ENCODE assay signal across 8 mouse cellular contexts in the genomic region with DNA sequence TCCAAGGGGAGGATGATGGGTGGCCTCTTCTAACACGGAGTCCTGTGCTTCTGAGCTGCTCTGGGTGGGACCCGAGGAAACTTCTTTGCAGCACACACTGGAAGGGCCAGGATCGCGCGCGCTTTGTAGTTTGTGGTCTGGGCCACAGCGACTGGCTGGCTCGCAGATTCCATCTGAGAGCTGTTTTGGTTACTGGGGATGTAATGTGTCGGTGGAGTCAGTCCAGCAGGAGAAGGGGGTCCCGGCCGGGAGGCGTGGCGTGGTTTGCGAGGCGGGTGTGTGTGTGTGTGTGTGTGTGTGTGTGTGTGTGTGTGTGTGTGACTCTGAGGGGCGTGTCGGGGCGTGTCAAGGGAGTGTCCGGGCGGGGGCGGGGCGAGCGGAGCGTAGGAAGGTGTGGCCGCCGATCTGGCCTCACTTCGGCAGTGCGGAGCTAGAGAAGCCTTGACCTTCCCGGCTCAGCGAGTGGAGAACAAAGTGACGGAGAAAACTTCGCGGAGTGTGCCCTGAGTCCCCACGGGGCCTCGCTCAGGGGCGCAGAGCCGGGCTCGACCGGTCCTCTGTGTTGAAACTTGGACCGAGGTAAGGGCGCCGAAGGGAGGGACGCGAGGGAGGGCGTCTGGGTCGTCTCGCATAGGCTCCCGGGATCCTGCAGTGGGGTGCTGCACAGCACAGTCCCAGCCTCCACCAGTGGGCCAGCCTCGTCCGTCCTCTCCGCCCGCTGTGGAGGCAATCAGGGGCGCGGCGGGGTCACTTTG. TPM values are rescaled to one million over a fixed set of nuclear protein-coding genes. Genes with fewer than 3 reads are reported as not detected.
A peak's percentile ranks its signal among the peaks of the same experiment; 100 is the strongest.
DNase-seq lines count a peak whose midpoint lies in the region; ATAC-seq and TF ChIP-seq lines count a peak whose summit lies in the region.

Tiam2 (plus strand) TSS at position 426 of the 755 bp plus-strand sequence.

- no peaks in the 10 kb centered on the region for H3K9me3 ChIP-seq in intestine, embryonic 14.5 days (ENCODE audit: control insufficient read depth, low read length)
- no peaks in the 10 kb centered on the region for H3K9me3 ChIP-seq in limb, embryonic 14.5 days (ENCODE audit: control insufficient read depth, low read length)
- no peaks in the 10 kb centered on the region for H3K9me3 ChIP-seq in midbrain, embryonic 14.5 days (ENCODE audit: control insufficient read depth, low read length)

- peak; percentile 37 to 38 for DNase-seq in cerebellum, adult 2 months
- DNase-seq in brain, adult 2 months (ENCODE audit: low read depth, low spot score) = peak; percentile 54
- DNase-seq in gastrocnemius, adult 2 months = peak; percentile 64
- DNase-seq in intestine, embryonic 14.5 days (ENCODE audit: low spot score) = peak; percentile 84
- DNase-seq in limb, embryonic 14.5 days (ENCODE audit: low spot score) = peak; percentile 71
- peak; percentile 51 for DNase-seq in midbrain, embryonic 14.5 days
- DNase-seq in testis, postnatal 10 days (ENCODE audit: low spot score) = peak; percentile 84

- H3K9ac ChIP-seq in intestine, embryonic 14.5 days (ENCODE audit: low read length) = peak within 1 kb of the TSS; percentile 61
- H3K9ac ChIP-seq in limb, embryonic 14.5 days (ENCODE audit: low read depth, low read length, severe bottlenecking) = peak within 1 kb of the TSS; percentile 76
- H3K9ac ChIP-seq in midbrain, embryonic 14.5 days (replicated peaks; ENCODE audit: low read length) = peak within 1 kb of the TSS; percentile 36

- TF ChIP-seq CTCF in cerebellum, adult 2 months (IDR thresholded peaks at IDR 0.05; ENCODE audit: borderline replicate concordance, insufficient read depth, low read depth, low read length) = no peak
- no peak for TF ChIP-seq CTCF in gastrocnemius, adult 2 months (IDR thresholded peaks at IDR 0.05)

- no peaks in the 10 kb centered on the region for H3K27me3 ChIP-seq in cerebellum, adult 2 months (ENCODE audit: control insufficient read depth, insufficient read depth, low read length)
- H3K27me3 ChIP-seq in intestine, embryonic 14.5 days (replicated peaks; ENCODE audit: control insufficient read depth, insufficient read depth, low read length) = peaks cover 12% of the 10 kb centered on the region; the same call in 1 of the 2 replicates
- H3K27me3 ChIP-seq in limb, embryonic 14.5 days (ENCODE audit: control insufficient read depth, insufficient read depth, low read length) = no peaks in the 10 kb centered on the region
- H3K27me3 ChIP-seq in midbrain, embryonic 14.5 days (ENCODE audit: control insufficient read depth, insufficient read depth, low read length) = peaks cover 36% of the 10 kb centered on the region

- no peaks in the 10 kb centered on the region for H3K36me3 ChIP-seq in intestine, embryonic 14.5 days (ENCODE audit: control insufficient read depth, insufficient read depth, low read length)
- peaks cover 5% of the 10 kb centered on the region; the same call in 1 of the 2 replicates for H3K36me3 ChIP-seq in limb, embryonic 14.5 days (ENCODE audit: control insufficient read depth, insufficient read depth, low read length)
- no peaks in the 10 kb centered on the region for H3K36me3 ChIP-seq in midbrain, embryonic 14.5 days (ENCODE audit: control insufficient read depth, insufficient read depth, low read length)

- H3K4me1 ChIP-seq in cerebellum, adult 2 months (ENCODE audit: control insufficient read depth, insufficient read depth, low read length) = peaks cover 8% of the 10 kb centered on the region
- peaks cover 4% of the 10 kb centered on the region; the same call in 1 of the 2 replicates for H3K4me1 ChIP-seq in intestine, embryonic 14.5 days (replicated peaks; ENCODE audit: control insufficient read depth, insufficient read depth, low read length)
- H3K4me1 ChIP-seq in limb, embryonic 14.5 days (ENCODE audit: control insufficient read depth, insufficient read depth, low read length) = peaks cover 28% of the 10 kb centered on the region
- H3K4me1 ChIP-seq in midbrain, embryonic 14.5 days (ENCODE audit: control insufficient read depth, insufficient read depth, low read length) = peaks cover 10% of the 10 kb centered on the region

- peak within 1 kb of the TSS; percentile 51 for H3K4me3 ChIP-seq in cerebellum, adult 2 months (replicated peaks; ENCODE audit: insufficient read depth, low read depth, low read length)
- peak within 1 kb of the TSS; percentile 72 for H3K4me3 ChIP-seq in gastrocnemius, adult 2 months
- peak within 1 kb of the TSS; percentile 67 for H3K4me3 ChIP-seq in intestine, embryonic 14.5 days (ENCODE audit: low read depth, low read length)
- peak within 1 kb of the TSS; percentile 81 for H3K4me3 ChIP-seq in limb, embryonic 14.5 days (replicated peaks; ENCODE audit: low read length)
- H3K4me3 ChIP-seq in midbrain, embryonic 14.5 days (replicated peaks; ENCODE audit: low read depth, low read length) = peak within 1 kb of the TSS; percentile 34

- no peak for TF ChIP-seq POLR2A in cerebellum, adult 2 months (IDR thresholded peaks at IDR 0.05; ENCODE audit: borderline replicate concordance, insufficient read depth, low read length)
- TF ChIP-seq POLR2A in limb, embryonic 14.5 days (IDR thresholded peaks at IDR 0.05; ENCODE audit: borderline replicate concordance, extremely low read depth, insufficient read depth, insufficient read length) = peak; percentile 70; the same call in 1 of the 2 replicates

- under 1% methylated on average over 51 of the region's 55 CpGs for WGBS in cerebellum, adult 2 months
- WGBS in intestine, embryonic 14.5 days = under 1% methylated on average over 54 of the region's 55 CpGs
- WGBS in limb, embryonic 14.5 days = 1% methylated on average over 47 of the region's 55 CpGs
- under 1% methylated on average over 55 of the region's 55 CpGs for WGBS in midbrain, embryonic 14.5 days

- no peak for ATAC-seq in cerebellum, adult (ENCODE audit: insufficient number of reproducible peaks, low FRiP score, low TSS enrichment)
- ATAC-seq in intestine, embryonic 14.5 days (replicated peaks; ENCODE audit: low FRiP score, low TSS enrichment, low read depth) = peak; percentile 90
- ATAC-seq in limb, embryonic 14.5 days (ENCODE audit: low FRiP score, low read depth) = peak; percentile 94
- peak; percentile 48 for ATAC-seq in midbrain, embryonic 14.5 days (ENCODE audit: low FRiP score, low TSS enrichment)

- H3K4me2 ChIP-seq in intestine, embryonic 14.5 days (ENCODE audit: low read length) = peak within 1 kb of the TSS; percentile 96
- H3K4me2 ChIP-seq in limb, embryonic 14.5 days (replicated peaks; ENCODE audit: low read depth, low read length, severe bottlenecking) = peak within 1 kb of the TSS; percentile 63
- peak within 1 kb of the TSS; percentile 68 for H3K4me2 ChIP-seq in midbrain, embryonic 14.5 days (ENCODE audit: low read length)

- intact Hi-C loops in gastrocnemius, adult 2 months (cut with DNase I) = no loop called here

- no peak within 1 kb of the TSS for H3K27ac ChIP-seq in cerebellum, adult 2 months (ENCODE audit: insufficient read depth, low read length)
- H3K27ac ChIP-seq in gastrocnemius, adult 2 months = peak within 1 kb of the TSS; percentile 38
- H3K27ac ChIP-seq in intestine, embryonic 14.5 days (ENCODE audit: low read depth) = no peak within 1 kb of the TSS
- H3K27ac ChIP-seq in limb, embryonic 14.5 days (replicated peaks; ENCODE audit: low read depth, low read length) = peak within 1 kb of the TSS; percentile 83
- H3K27ac ChIP-seq in midbrain, embryonic 14.5 days (replicated peaks; ENCODE audit: low read depth, low read length) = no peak within 1 kb of the TSS

RNA-seq across cellular contexts. Expression of gene Tiam2, which starts in this region (rescaled TPM):
- polyA plus RNA-seq in cerebellum, adult 2 months (2012; rRNA removed) = 5.4 and 6.2 TPM in 2 replicates
- 1 to 10 TPM; 3.7 to 4.5 TPM for total RNA-seq in gastrocnemius, adult 2 months (2021)
- polyA plus RNA-seq in intestine, embryonic 14.5 days (2014; fragmentation: Nextera tagmentation; extraction: Ambion mirVana) = 5.7 and 6.1 TPM in 2 replicates
- polyA plus RNA-seq in limb, embryonic 14.5 days (2012; rRNA removed) = 22.3 and 25.9 TPM in 2 replicates
- 21.1 and 25.6 TPM in 2 replicates for polyA plus RNA-seq in limb, embryonic 14.5 days (2014; fragmentation: Nextera tagmentation; extraction: Ambion mirVana)
- 2.1 and 3.1 TPM in 2 replicates for polyA plus RNA-seq in midbrain, embryonic 14.5 days (2014; fragmentation: Nextera tagmentation; extraction: Ambion mirVana)

Comparison
In these comparisons a context has a peak if more than half of its experiments do, and no peak if none do; other contexts are left out.
1. H3K27ac ChIP-seq: peak in gastrocnemius, adult 2 months (single experiment) and limb, embryonic 14.5 days (single experiment); none in cerebellum, adult 2 months (single experiment), intestine, embryonic 14.5 days (single experiment) and midbrain, embryonic 14.5 days (single experiment).
2. Peak in every context shown above with its lines, with median percentiles within 50 percentile points of each other: DNase-seq, H3K4me3 ChIP-seq, H3K4me2 ChIP-seq and H3K9ac ChIP-seq.